Mouse (Mus musculus) thymus, adult 2 months (tissue): ENCODE measurements around the gene Cby1.

ENCODE experiments used
- CTCF ChIP-seq: fragments of 200-500 bp; IDR thresholded peaks from 2 replicates; pipeline ENCODE4 v1.5.1; 2012; ENCODE audit warnings: mild to moderate bottlenecking, control low read depth, low read length, moderate library complexity, borderline replicate concordance; ENCODE audit not compliant: control insufficient read depth, poor library complexity, insufficient read depth; ENCODE audit errors: extremely low read depth
- POLR2A ChIP-seq: fragments of 200-500 bp; IDR thresholded peaks from 2 replicates; pipeline ENCODE4 v1.6.1; 2012; ENCODE audit warnings: mild to moderate bottlenecking, low read length, control low read depth, moderate library complexity; ENCODE audit not compliant: control insufficient read depth, poor library complexity, insufficient read depth; ENCODE audit errors: extremely low read depth

DNA sequence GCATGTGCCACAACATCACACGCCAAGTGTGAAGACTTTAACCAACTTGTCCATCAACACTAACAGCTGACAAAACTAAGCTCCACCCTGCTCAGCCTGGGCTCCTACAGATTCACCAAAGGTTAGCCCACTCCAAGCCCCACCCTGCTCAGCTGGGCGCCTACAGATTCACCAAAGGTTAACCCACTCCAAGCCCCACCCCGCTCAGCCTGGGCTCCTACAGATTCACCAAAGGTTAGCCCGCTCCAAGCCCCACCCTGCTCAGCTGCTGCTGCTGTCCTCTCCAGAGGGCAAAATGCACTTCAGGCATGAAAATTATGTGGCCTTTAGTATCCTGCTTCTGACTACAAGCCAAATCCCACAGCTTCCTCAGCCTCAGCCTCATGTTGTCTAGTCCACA is 23.0 kb downstream of the Cby1 start:
- no peak for TF ChIP-seq CTCF
- TF ChIP-seq POLR2A = no peak
